Mouse (Mus musculus): Measurements from ENCODE around the gene Adgrg6.

- TF ChIP-seq CTCF (IDR thresholded peaks at IDR 0.05; ENCODE audit: borderline replicate concordance, extremely low read depth, insufficient read depth, insufficient read length): no peak
- no peak for TF ChIP-seq POLR2A (IDR thresholded peaks at IDR 0.05; ENCODE audit: borderline replicate concordance, extremely low read depth, insufficient read depth, insufficient read length, poor library complexity, severe bottlenecking)
Observed at GRCm38 (mm10) chr10:14401744-14402143, 143.7 kb downstream of the Adgrg6 start.

Measured in brain, embryonic 14.5 days (tissue).